Mouse (Mus musculus): ENCODE results near the gene 1700067P10Rik. TPM values are rescaled to one million over a fixed set of nuclear protein-coding genes. Genes with fewer than 3 reads are reported as not detected.
A peak's percentile ranks its signal among the peaks of the same experiment; 100 is the strongest.

The 1700067P10Rik gene
- not detected in 2 replicates for polyA plus RNA-seq (2016; fragmentation: Nextera tagmentation; extraction: Ambion mirVana)

GRCm38 (mm10) chr17:48089019-48089418 lies at the start of gene 1700067P10Rik:
Gene 1700067P10Rik (plus strand): TSS chr17:48089319.
- peaks cover 8% of the 10 kb centered on the region for H3K9me3 ChIP-seq
- no peak within 1 kb of the TSS for H3K4me3 ChIP-seq
- no peaks in the 10 kb centered on the region for H3K36me3 ChIP-seq (replicated peaks)
- H3K4me1 ChIP-seq = 0 out of 2 replicates have a peak, but pooled peaks cover 3% of the 10 kb centered on the region
- DNase-seq (ENCODE audit: extremely low spot score, low spot score) = no peak
- no peak within 1 kb of the TSS for H3K27ac ChIP-seq
- H3K27me3 ChIP-seq (ENCODE audit: poor library complexity, severe bottlenecking) = peaks cover 21% of the 10 kb centered on the region

GRCm38 (mm10) chr17:48041351-48042287 lies 47.5 kb upstream of the 1700067P10Rik start:
- Histone ChIP-seq H3K9me3 (peaks cover 7% of the 10 kb centered on the region; the same call in 1 of the 2 replicates), H3K4me3 (peak overlapping the region; percentile 41), H3K36me3 (replicated peaks) (no peaks in the 10 kb centered on the region), H3K27me3 (ENCODE audit: poor library complexity, severe bottlenecking) (peaks cover 36% of the 10 kb centered on the region), H3K27ac (peak overlapping the region; percentile 88), H3K4me1 (peaks cover 36% of the 10 kb centered on the region)
- DNase-seq (ENCODE audit: extremely low spot score, low spot score) = peak; percentile 78
- WGBS = 4% methylated on average over 29 of the region's 29 CpGs

- peaks cover 32% of the 10 kb centered on the region for H3K4me1 ChIP-seq
- peaks cover 35% of the 10 kb centered on the region for H3K27me3 ChIP-seq (ENCODE audit: poor library complexity, severe bottlenecking)
- 84% methylated on average over 5 of the region's 5 CpGs for WGBS
- no peaks in the 10 kb centered on the region for H3K36me3 ChIP-seq (replicated peaks)
- no peak overlapping the region for H3K27ac ChIP-seq
- H3K4me3 ChIP-seq = no peak overlapping the region
- H3K9me3 ChIP-seq = peaks cover 7% of the 10 kb centered on the region; the same call in 1 of the 2 replicates
- no peak for DNase-seq (ENCODE audit: extremely low spot score, low spot score)
These were observed 45.8 kb upstream of the 1700067P10Rik start for GRCm38 (mm10) chr17:48043154-48043880.

GRCm38 (mm10) chr17:48045631-48046030 lies 43.5 kb upstream of the 1700067P10Rik start:
- H3K4me3 ChIP-seq = no peak overlapping the region
- 30% methylated on average over 4 of the region's 4 CpGs for WGBS
- DNase-seq (ENCODE audit: extremely low spot score, low spot score) = peak; percentile 75
- H3K36me3 ChIP-seq (replicated peaks) = no peaks in the 10 kb centered on the region
- H3K27me3 ChIP-seq (ENCODE audit: poor library complexity, severe bottlenecking) = peaks cover 32% of the 10 kb centered on the region
- no peak overlapping the region for H3K27ac ChIP-seq
- H3K4me1 ChIP-seq = peaks cover 16% of the 10 kb centered on the region
- peaks cover 7% of the 10 kb centered on the region; the same call in 1 of the 2 replicates for H3K9me3 ChIP-seq

- no peak for DNase-seq (ENCODE audit: extremely low spot score, low spot score)
- Histone ChIP-seq H3K4me1 (peaks cover 17% of the 10 kb centered on the region), H3K4me3 (no peak overlapping the region), H3K27ac (no peak overlapping the region), H3K9me3 (no peaks in the 10 kb centered on the region; the same call in 1 of the 2 replicates), H3K36me3 (replicated peaks) (no peaks in the 10 kb centered on the region), H3K27me3 (ENCODE audit: poor library complexity, severe bottlenecking) (peaks cover 69% of the 10 kb centered on the region)
- WGBS = 79% methylated on average over 5 of the region's 5 CpGs
These were observed 37.3 kb upstream of the 1700067P10Rik start for GRCm38 (mm10) chr17:48051638-48052337.

- Histone ChIP-seq H3K36me3 (replicated peaks) (no peaks in the 10 kb centered on the region), H3K4me1 (peaks cover 24% of the 10 kb centered on the region), H3K9me3 (no peaks in the 10 kb centered on the region; the same call in 1 of the 2 replicates), H3K27ac (no peak overlapping the region), H3K27me3 (ENCODE audit: poor library complexity, severe bottlenecking) (peaks cover 70% of the 10 kb centered on the region), H3K4me3 (no peak overlapping the region)
- WGBS = 83% methylated on average over 10 of the region's 10 CpGs
- DNase-seq (ENCODE audit: extremely low spot score, low spot score) = no peak
These were observed 36.6 kb upstream of the 1700067P10Rik start for GRCm38 (mm10) chr17:48052338-48053067.

GRCm38 (mm10) chr17:48053646-48054045 lies 35.5 kb upstream of the 1700067P10Rik start:
- Histone ChIP-seq H3K27ac (no peak overlapping the region), H3K4me3 (no peak overlapping the region), H3K9me3 (no peaks in the 10 kb centered on the region; the same call in 1 of the 2 replicates), H3K36me3 (replicated peaks) (no peaks in the 10 kb centered on the region), H3K27me3 (ENCODE audit: poor library complexity, severe bottlenecking) (peaks cover 70% of the 10 kb centered on the region), H3K4me1 (peaks cover 32% of the 10 kb centered on the region)
- WGBS = 85% methylated on average over 2 of the region's 2 CpGs
- DNase-seq (ENCODE audit: extremely low spot score, low spot score) = no peak

GRCm38 (mm10) chr17:48055076-48055816 lies 33.9 kb upstream of the 1700067P10Rik start:
- no peak overlapping the region; the same call in 1 of the 2 replicates for H3K4me3 ChIP-seq
- peaks cover 32% of the 10 kb centered on the region for H3K4me1 ChIP-seq
- DNase-seq (ENCODE audit: extremely low spot score, low spot score) = no peak
- 46% methylated on average over 19 of the region's 20 CpGs for WGBS
- no peaks in the 10 kb centered on the region; the same call in 1 of the 2 replicates for H3K9me3 ChIP-seq
- H3K27me3 ChIP-seq (ENCODE audit: poor library complexity, severe bottlenecking) = peaks cover 76% of the 10 kb centered on the region
- H3K27ac ChIP-seq = no peak overlapping the region
- H3K36me3 ChIP-seq (replicated peaks) = no peaks in the 10 kb centered on the region

- no peak overlapping the region for H3K27ac ChIP-seq
- H3K27me3 ChIP-seq (ENCODE audit: poor library complexity, severe bottlenecking) = peaks cover 58% of the 10 kb centered on the region
- peak overlapping the region; percentile 21 for H3K4me3 ChIP-seq
- no peak for DNase-seq (ENCODE audit: extremely low spot score, low spot score)
- no peaks in the 10 kb centered on the region for H3K36me3 ChIP-seq (replicated peaks)
- peaks cover 32% of the 10 kb centered on the region for H3K4me1 ChIP-seq
- 2% methylated on average over 12 of the region's 12 CpGs for WGBS
- H3K9me3 ChIP-seq = no peaks in the 10 kb centered on the region; the same call in 1 of the 2 replicates
These were observed 31.7 kb upstream of the 1700067P10Rik start for GRCm38 (mm10) chr17:48057382-48057781.

GRCm38 (mm10) chr17:48064196-48064843 lies 24.8 kb upstream of the 1700067P10Rik start:
- Histone ChIP-seq H3K36me3 (replicated peaks) (no peaks in the 10 kb centered on the region), H3K9me3 (no peaks in the 10 kb centered on the region), H3K4me1 (peaks cover 29% of the 10 kb centered on the region), H3K27ac (peak overlapping the region; percentile 56), H3K27me3 (ENCODE audit: poor library complexity, severe bottlenecking) (peaks cover 40% of the 10 kb centered on the region), H3K4me3 (no peak overlapping the region)
- 45% methylated on average over 10 of the region's 10 CpGs for WGBS
- no peak for DNase-seq (ENCODE audit: extremely low spot score, low spot score)

- 14% methylated on average over 5 of the region's 5 CpGs for WGBS
- Histone ChIP-seq H3K36me3 (replicated peaks) (no peaks in the 10 kb centered on the region), H3K4me3 (no peak overlapping the region), H3K27me3 (ENCODE audit: poor library complexity, severe bottlenecking) (peaks cover 36% of the 10 kb centered on the region), H3K4me1 (peaks cover 29% of the 10 kb centered on the region), H3K9me3 (no peaks in the 10 kb centered on the region), H3K27ac (peak overlapping the region; percentile 56)
- DNase-seq (ENCODE audit: extremely low spot score, low spot score) = no peak
These were observed 24.0 kb upstream of the 1700067P10Rik start for GRCm38 (mm10) chr17:48065081-48065501.

Data from forebrain, embryonic 10.5 days (tissue).